Mouse (Mus musculus) layer of hippocampus, postnatal 36 days (tissue): ENCODE measurements around the gene Prkag2. TPM values are rescaled to one million over a fixed set of nuclear protein-coding genes. Genes with fewer than 3 reads are reported as not detected.

Source experiments
- DNase-seq, 2 experiments: peaks; one replicate each; pipeline ENCODE4 v3.0.0; 2022
- total RNA-seq, 2 experiments: library from RNA; stranded (reverse); gene quantifications; 2 replicates each; pipeline ENCODE4 v1.2.3; 2021

Gene Prkag2
- total RNA-seq, 2 experiments from 2014 or later: 180 to 182 TPM

GRCm38 (mm10) chr5:24993190-24993589 is 107.3 kb downstream of the Prkag2 start:
- DNase-seq: no peak

- DNase-seq: no peak
Observed at GRCm38 (mm10) chr5:24991575-24991974, 108.9 kb downstream of the Prkag2 start.

GRCm38 (mm10) chr5:24990460-24990859 is 110.0 kb downstream of the Prkag2 start:
- DNase-seq: no peak

GRCm38 (mm10) chr5:24989683-24990082 is 110.8 kb downstream of the Prkag2 start:
- DNase-seq: no peak

GRCm38 (mm10) chr5:24986956-24987355 is 113.5 kb downstream of the Prkag2 start:
- no peak for DNase-seq

- DNase-seq: no peak
Observed at GRCm38 (mm10) chr5:24986204-24986940, 114.1 kb downstream of the Prkag2 start.

- peak; percentile 51 to 52 for DNase-seq
Observed at GRCm38 (mm10) chr5:24985434-24986176, 114.8 kb downstream of the Prkag2 start.

GRCm38 (mm10) chr5:24984157-24984556 is 116.3 kb downstream of the Prkag2 start:
- DNase-seq: no peak

GRCm38 (mm10) chr5:24983539-24983938 is 116.9 kb downstream of the Prkag2 start:
- no peak for DNase-seq

- no peak for DNase-seq
Observed at GRCm38 (mm10) chr5:24982258-24982657, 118.2 kb downstream of the Prkag2 start.

- DNase-seq: peak in 1 of 2 experiments; percentile 51
Observed at GRCm38 (mm10) chr5:24981765-24982164, 118.7 kb downstream of the Prkag2 start.

GRCm38 (mm10) chr5:24979968-24980345 is 120.5 kb downstream of the Prkag2 start:
- no peak for DNase-seq

- no peak for DNase-seq
Observed at GRCm38 (mm10) chr5:24979312-24979967, 121.0 kb downstream of the Prkag2 start.

- DNase-seq: no peak
Observed at GRCm38 (mm10) chr5:24976907-24977306, 123.5 kb downstream of the Prkag2 start.

- no peak for DNase-seq
Observed at GRCm38 (mm10) chr5:24976236-24976635, 124.2 kb downstream of the Prkag2 start.

GRCm38 (mm10) chr5:24975100-24975499 is 125.3 kb downstream of the Prkag2 start:
- DNase-seq: no peak

- no peak for DNase-seq
Observed at GRCm38 (mm10) chr5:24973672-24974225, 126.7 kb downstream of the Prkag2 start.

- DNase-seq: no peak
Observed at GRCm38 (mm10) chr5:24973228-24973627, 127.2 kb downstream of the Prkag2 start.

- no peak for DNase-seq
Observed at GRCm38 (mm10) chr5:24970552-24971275, 129.7 kb downstream of the Prkag2 start.

GRCm38 (mm10) chr5:24969241-24969880 is 131.1 kb downstream of the Prkag2 start:
- DNase-seq: no peak

- no peak for DNase-seq
Observed at GRCm38 (mm10) chr5:24968792-24969191, 131.7 kb downstream of the Prkag2 start.
